Mouse (Mus musculus): Measurements from ENCODE around the gene Dnajb3. TPM values are rescaled to one million over a fixed set of nuclear protein-coding genes. Genes with fewer than 3 reads are reported as not detected.
A peak's percentile ranks its signal among the peaks of the same experiment; 100 is the strongest.

The Dnajb3 gene
- polyA plus RNA-seq, 1 experiment from 2014 or later: 3.9 TPM

DNA sequence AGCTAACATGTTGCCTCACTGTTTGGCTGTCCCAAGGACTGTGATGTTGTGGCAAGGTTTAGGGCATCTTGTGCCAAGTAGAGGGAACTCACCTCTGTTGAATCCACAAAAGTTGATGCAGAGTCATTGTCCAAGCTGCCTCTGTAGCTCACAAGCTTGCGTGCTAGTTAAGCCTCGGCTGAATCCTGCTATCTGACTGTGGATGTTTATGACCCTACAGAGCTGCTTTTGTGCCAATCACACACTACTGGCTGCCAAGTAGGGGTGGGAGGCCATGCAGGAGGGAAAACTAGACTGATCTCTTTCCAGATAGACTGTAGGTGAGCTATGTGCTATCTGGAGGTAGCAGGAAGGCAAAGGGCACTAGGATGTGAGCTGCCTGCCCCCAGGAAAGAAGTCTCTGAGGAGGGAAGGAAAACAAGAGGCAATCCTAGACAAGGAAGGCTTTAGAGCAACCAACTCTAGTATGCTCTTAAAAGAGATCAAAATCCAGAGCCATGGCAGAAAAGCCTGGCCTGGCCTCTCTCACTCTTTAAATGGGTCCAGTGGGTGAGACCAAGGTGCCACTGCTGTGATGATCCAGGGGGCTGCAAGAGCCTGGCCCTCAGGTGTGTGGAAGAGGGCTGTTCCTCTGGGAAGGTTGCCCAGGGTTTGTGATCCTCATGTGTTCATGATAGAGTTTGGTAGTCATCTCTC, 8.3 kb upstream of the Dnajb3 start:
- peaks cover 47% of the 10 kb centered on the region for H3K9me3 ChIP-seq (ENCODE audit: control insufficient read depth, low read length)
- H3K4me1 ChIP-seq (ENCODE audit: control insufficient read depth in 2 of 2, insufficient read depth in 2 of 2, low read length in 2 of 2): no peaks in the 10 kb centered on the region
- H3K27ac ChIP-seq (replicated peaks in 1 of 2; ENCODE audit: control insufficient read depth in 1 of 2, insufficient read depth in 1 of 2, low read depth in 2 of 2, low read length in 2 of 2): no peak overlapping the region
- 67% methylated on average over 2 of the region's 2 CpGs for WGBS
- H3K9ac ChIP-seq (ENCODE audit: low read length): no peak overlapping the region
- H3K36me3 ChIP-seq (ENCODE audit: control insufficient read depth, insufficient read depth, low read length): no peaks in the 10 kb centered on the region
- 0 out of 2 replicates have a peak, but pooled peaks have one; percentile 5 for ATAC-seq (ENCODE audit: insufficient number of reproducible peaks, insufficient read depth, low FRiP score, low read depth)
- H3K4me2 ChIP-seq (ENCODE audit: low read length): no peak overlapping the region
- no peak overlapping the region for H3K4me3 ChIP-seq (ENCODE audit: control insufficient read depth in 1 of 2, insufficient read depth in 1 of 2, low read depth in 1 of 2, low read length in 2 of 2)
- H3K27me3 ChIP-seq (ENCODE audit: control insufficient read depth, insufficient read depth, low read length): no peaks in the 10 kb centered on the region

DNA sequence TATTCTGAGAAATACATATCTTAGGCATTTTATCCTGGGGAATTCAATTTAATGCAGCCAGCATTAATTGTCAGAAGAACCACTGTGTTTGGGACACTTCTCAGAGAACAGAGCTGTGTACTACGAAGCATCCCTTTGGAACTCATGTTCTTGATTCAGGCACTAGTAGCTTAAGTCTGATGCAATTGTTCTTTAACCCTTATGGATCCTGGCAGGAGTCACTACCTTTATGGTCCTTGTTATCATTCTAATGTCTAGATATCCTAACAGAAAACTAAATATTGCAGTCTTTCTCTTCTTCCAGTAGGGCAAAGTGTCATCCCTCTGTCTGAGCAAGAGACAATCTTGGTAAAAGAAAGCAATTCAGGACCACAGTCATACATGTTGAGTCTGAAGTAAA, 7.5 kb upstream of the Dnajb3 start:
- no peak overlapping the region for H3K4me3 ChIP-seq (ENCODE audit: control insufficient read depth in 1 of 2, insufficient read depth in 1 of 2, low read depth in 1 of 2, low read length in 2 of 2)
- no peak overlapping the region for H3K4me2 ChIP-seq (ENCODE audit: low read length)
- H3K9ac ChIP-seq (ENCODE audit: low read length): no peak overlapping the region
- no peak for ATAC-seq (ENCODE audit: insufficient number of reproducible peaks, insufficient read depth, low FRiP score, low read depth)
- 68% methylated on average over 1 of the region's 1 CpGs for WGBS
- no peaks in the 10 kb centered on the region for H3K27me3 ChIP-seq (ENCODE audit: control insufficient read depth, insufficient read depth, low read length)
- H3K36me3 ChIP-seq (ENCODE audit: control insufficient read depth, insufficient read depth, low read length): no peaks in the 10 kb centered on the region
- H3K9me3 ChIP-seq (ENCODE audit: control insufficient read depth, low read length): peaks cover 47% of the 10 kb centered on the region
- no peak overlapping the region for H3K27ac ChIP-seq (replicated peaks in 1 of 2; ENCODE audit: control insufficient read depth in 1 of 2, insufficient read depth in 1 of 2, low read depth in 2 of 2, low read length in 2 of 2)
- H3K4me1 ChIP-seq (ENCODE audit: control insufficient read depth in 2 of 2, insufficient read depth in 2 of 2, low read length in 2 of 2): no peaks in the 10 kb centered on the region

DNA sequence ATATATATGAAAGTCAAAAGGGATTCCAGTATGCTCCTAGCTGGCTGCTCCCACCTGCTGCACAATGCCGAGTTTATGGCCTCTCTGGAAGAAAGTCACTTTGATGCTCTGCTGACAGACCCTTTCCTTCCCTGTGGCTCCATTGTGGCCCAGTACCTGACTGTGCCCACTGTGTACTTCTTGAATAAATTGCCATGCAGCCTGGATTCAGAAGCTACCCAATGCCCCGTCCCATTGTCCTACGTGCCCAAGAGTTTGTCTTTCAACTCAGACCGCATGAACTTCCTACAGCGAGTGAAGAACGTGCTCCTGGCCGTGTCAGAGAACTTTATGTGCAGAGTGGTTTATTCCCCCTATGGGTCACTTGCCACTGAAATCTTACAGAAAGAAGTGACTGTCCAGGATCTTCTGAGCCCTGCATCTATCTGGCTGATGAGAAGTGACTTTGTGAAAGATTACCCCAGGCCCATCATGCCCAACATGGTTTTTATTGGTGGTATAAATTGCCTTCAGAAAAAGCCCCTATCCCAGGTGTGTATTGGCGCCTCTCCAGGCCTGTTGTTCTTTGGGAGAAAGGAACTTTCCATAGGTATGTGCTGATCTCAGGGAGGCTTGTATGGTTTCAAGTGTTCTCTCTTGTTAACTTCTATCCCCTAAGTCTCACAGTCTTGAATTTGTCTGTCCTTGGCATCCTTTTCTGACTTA, 6.9 kb upstream of the Dnajb3 start:
- peak; percentile 13; the same call in 1 of the 2 replicates for ATAC-seq (ENCODE audit: insufficient number of reproducible peaks, insufficient read depth, low FRiP score, low read depth)

GRCm38 (mm10) chr1:88211812-88212211, 6.2 kb upstream of the Dnajb3 start, which contains the start of gene Ugt1a1:
Ugt1a1 (plus strand) TSS chr1:88211959.
- ATAC-seq (ENCODE audit: insufficient number of reproducible peaks, insufficient read depth, low FRiP score, low read depth): peak; percentile 4; the same call in 1 of the 2 replicates
- WGBS: 61% methylated on average over 8 of the region's 8 CpGs
- no peak within 1 kb of the TSS for H3K4me2 ChIP-seq (ENCODE audit: low read length)

More for the DNA sequence above, 6.9 kb upstream of the Dnajb3 start:
- no peaks in the 10 kb centered on the region for H3K27me3 ChIP-seq (ENCODE audit: control insufficient read depth, insufficient read depth, low read length)
- 56% methylated on average over 8 of the region's 8 CpGs for WGBS
- no peaks in the 10 kb centered on the region for H3K4me1 ChIP-seq (ENCODE audit: control insufficient read depth in 2 of 2, insufficient read depth in 2 of 2, low read length in 2 of 2)
- no peak overlapping the region for H3K9ac ChIP-seq (ENCODE audit: low read length)
- H3K4me2 ChIP-seq (ENCODE audit: low read length): no peak overlapping the region
- H3K4me3 ChIP-seq (ENCODE audit: control insufficient read depth in 1 of 2, insufficient read depth in 1 of 2, low read depth in 1 of 2, low read length in 2 of 2): no peak overlapping the region
- no peak overlapping the region for H3K27ac ChIP-seq (replicated peaks in 1 of 2; ENCODE audit: control insufficient read depth in 1 of 2, insufficient read depth in 1 of 2, low read depth in 2 of 2, low read length in 2 of 2)
- H3K9me3 ChIP-seq (ENCODE audit: control insufficient read depth, low read length): peaks cover 47% of the 10 kb centered on the region
- no peaks in the 10 kb centered on the region for H3K36me3 ChIP-seq (ENCODE audit: control insufficient read depth, insufficient read depth, low read length)

DNA sequence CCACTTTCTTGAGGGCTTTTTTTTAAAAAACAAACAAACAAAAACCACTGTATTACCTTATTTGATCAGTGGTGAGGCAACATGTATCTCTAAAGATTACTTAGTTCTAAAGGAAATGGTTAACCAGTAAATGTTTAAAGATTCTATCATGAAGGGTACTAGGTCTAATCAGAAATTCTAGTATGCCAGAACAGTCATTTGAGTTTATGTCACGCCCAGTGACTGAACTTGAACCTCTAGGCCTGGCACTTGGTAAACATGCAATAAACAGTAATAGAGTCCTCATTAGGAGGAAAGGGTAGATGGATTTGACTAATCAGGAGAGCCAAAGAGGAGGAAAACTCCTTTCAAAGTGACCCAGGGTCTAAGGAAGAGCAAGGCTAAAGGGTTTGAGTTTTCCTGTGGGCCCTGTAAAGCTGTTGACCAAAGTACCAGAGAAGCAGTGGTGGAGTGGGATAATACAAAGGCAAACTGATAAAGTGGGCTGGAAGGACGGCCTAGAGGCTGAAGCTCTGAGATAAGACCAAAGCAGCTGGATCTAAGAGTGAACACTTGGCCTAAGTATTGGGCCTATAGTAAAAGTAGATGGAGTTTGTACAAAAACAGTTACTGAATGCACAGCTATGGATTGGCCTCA, 1.4 kb upstream of the Dnajb3 start:
- ATAC-seq (ENCODE audit: insufficient number of reproducible peaks, insufficient read depth, low FRiP score, low read depth): no peak
- Histone ChIP-seq H3K27ac (replicated peaks in 1 of 2; ENCODE audit: control insufficient read depth in 1 of 2, insufficient read depth in 1 of 2, low read depth in 2 of 2, low read length in 2 of 2) (no peak overlapping the region), H3K27me3 (ENCODE audit: control insufficient read depth, insufficient read depth, low read length) (no peaks in the 10 kb centered on the region), H3K9ac (ENCODE audit: low read length) (no peak overlapping the region), H3K4me1 (ENCODE audit: control insufficient read depth in 2 of 2, insufficient read depth in 2 of 2, low read length in 2 of 2) (peaks cover 3% of the 10 kb centered on the region in 2 experiments; a peak in 2 of 4 replicates), H3K36me3 (ENCODE audit: control insufficient read depth, insufficient read depth, low read length) (no peaks in the 10 kb centered on the region), H3K4me2 (ENCODE audit: low read length) (no peak overlapping the region), H3K9me3 (ENCODE audit: control insufficient read depth, low read length) (peaks cover 8% of the 10 kb centered on the region), H3K4me3 (ENCODE audit: control insufficient read depth in 1 of 2, insufficient read depth in 1 of 2, low read depth in 1 of 2, low read length in 2 of 2) (no peak overlapping the region)
- 43% methylated on average over 2 of the region's 2 CpGs for WGBS

More at GRCm38 (mm10) chr1:88211812-88212211, 6.2 kb upstream of the Dnajb3 start, which contains the start of gene Ugt1a1:
- Histone ChIP-seq H3K4me3 (ENCODE audit: control insufficient read depth in 1 of 2, insufficient read depth in 1 of 2, low read depth in 1 of 2, low read length in 2 of 2) (no peak within 1 kb of the TSS), H3K9ac (ENCODE audit: low read length) (no peak within 1 kb of the TSS), H3K36me3 (ENCODE audit: control insufficient read depth, insufficient read depth, low read length) (no peaks in the 10 kb centered on the region), H3K27me3 (ENCODE audit: control insufficient read depth, insufficient read depth, low read length) (no peaks in the 10 kb centered on the region), H3K9me3 (ENCODE audit: control insufficient read depth, low read length) (peaks cover 47% of the 10 kb centered on the region), H3K4me1 (ENCODE audit: control insufficient read depth in 2 of 2, insufficient read depth in 2 of 2, low read length in 2 of 2) (no peaks in the 10 kb centered on the region), H3K27ac (replicated peaks in 1 of 2; ENCODE audit: control insufficient read depth in 1 of 2, insufficient read depth in 1 of 2, low read depth in 2 of 2, low read length in 2 of 2) (no peak within 1 kb of the TSS)

GRCm38 (mm10) chr1:88200456-88200855, 5.1 kb downstream of the Dnajb3 start, which contains the start of gene Ugt1a2:
Ugt1a2 (plus strand) TSS chr1:88200601.
- WGBS: 72% methylated on average over 7 of the region's 7 CpGs
- Histone ChIP-seq H3K36me3 (ENCODE audit: control insufficient read depth, insufficient read depth, low read length) (no peaks in the 10 kb centered on the region), H3K9me3 (ENCODE audit: control insufficient read depth, low read length) (no peaks in the 10 kb centered on the region), H3K4me3 (ENCODE audit: control insufficient read depth in 1 of 2, insufficient read depth in 1 of 2, low read depth in 1 of 2, low read length in 2 of 2) (no peak within 1 kb of the TSS), H3K4me2 (ENCODE audit: low read length) (no peak within 1 kb of the TSS), H3K27ac (replicated peaks in 1 of 2; ENCODE audit: control insufficient read depth in 1 of 2, insufficient read depth in 1 of 2, low read depth in 2 of 2, low read length in 2 of 2) (no peak within 1 kb of the TSS), H3K9ac (ENCODE audit: low read length) (no peak within 1 kb of the TSS), H3K27me3 (ENCODE audit: control insufficient read depth, insufficient read depth, low read length) (no peaks in the 10 kb centered on the region), H3K4me1 (ENCODE audit: control insufficient read depth in 2 of 2, insufficient read depth in 2 of 2, low read length in 2 of 2) (peaks cover 0 to 3% of the 10 kb centered on the region in 2 experiments; a peak in 1 of 4 replicates)
- no peak for ATAC-seq (ENCODE audit: insufficient number of reproducible peaks, insufficient read depth, low FRiP score, low read depth)

GRCm38 (mm10) chr1:88199996-88200395, 5.6 kb downstream of the Dnajb3 start:
- H3K27ac ChIP-seq (replicated peaks in 1 of 2; ENCODE audit: control insufficient read depth in 1 of 2, insufficient read depth in 1 of 2, low read depth in 2 of 2, low read length in 2 of 2): no peak overlapping the region
- H3K36me3 ChIP-seq (ENCODE audit: control insufficient read depth, insufficient read depth, low read length): no peaks in the 10 kb centered on the region
- no peak for ATAC-seq (ENCODE audit: insufficient number of reproducible peaks, insufficient read depth, low FRiP score, low read depth)

More at GRCm38 (mm10) chr1:88199996-88200395, 5.6 kb downstream of the Dnajb3 start:
- H3K4me1 ChIP-seq (ENCODE audit: control insufficient read depth in 2 of 2, insufficient read depth in 2 of 2, low read length in 2 of 2): peaks cover 0 to under 1% of the 10 kb centered on the region in 2 experiments; a peak in 1 of 4 replicates
- no peaks in the 10 kb centered on the region for H3K9me3 ChIP-seq (ENCODE audit: control insufficient read depth, low read length)
- H3K27me3 ChIP-seq (ENCODE audit: control insufficient read depth, insufficient read depth, low read length): no peaks in the 10 kb centered on the region
- H3K4me2 ChIP-seq (ENCODE audit: low read length): no peak overlapping the region
- 61% methylated on average over 2 of the region's 2 CpGs for WGBS
- no peak overlapping the region for H3K9ac ChIP-seq (ENCODE audit: low read length)
- H3K4me3 ChIP-seq (ENCODE audit: control insufficient read depth in 1 of 2, insufficient read depth in 1 of 2, low read depth in 1 of 2, low read length in 2 of 2): no peak overlapping the region
